Mouse (Mus musculus): Measurements from ENCODE around the gene Fam83g.

- TF ChIP-seq CTCF (IDR thresholded peaks at IDR 0.05; ENCODE audit: low read depth, low read length) (no peak), GATA1 (IDR thresholded peaks at IDR 0.05; ENCODE audit: borderline replicate concordance, low read length) (no peak), TAL1 (conservative IDR thresholded peaks at IDR 0.05; ENCODE audit: low read depth, low read length) (no peak), POLR2AphosphoS5 (IDR thresholded peaks at IDR 0.05; ENCODE audit: insufficient replicate concordance, low read depth, low read length) (no peak)
Observed at GRCm38 (mm10) chr11:61701696-61702095, 17.8 kb downstream of the Fam83g start.
